Mouse (Mus musculus) forebrain, embryonic 12.5 days (tissue): ENCODE data around the gene Itga7. TPM values are rescaled to one million over a fixed set of nuclear protein-coding genes. Genes with fewer than 3 reads are reported as not detected.

ENCODE experiments used
- ATAC-seq: fragments of 200-750 bp; cut with Nextera tagmentation; 2 replicates; pipeline ENCODE4 v1.8.0; 2017; ENCODE audit warnings: moderate TSS enrichment; ENCODE audit not compliant: low FRiP score
- H3K27ac ChIP-seq: fragments of 300-500 bp; sonication (generic); 2 replicates; pipeline ENCODE4 v1.5.1; 2016; ENCODE audit warnings: mild to moderate bottlenecking
- H3K27me3 ChIP-seq: fragments of 300-500 bp; sonication (generic); 2 replicates; pipeline ENCODE4 v1.6.1; 2016; ENCODE audit warnings: mild to moderate bottlenecking
- H3K36me3 ChIP-seq: fragments of 300-500 bp; sonication (generic); replicated peaks from 2 replicates; pipeline ENCODE4 v1.6.1; 2016; ENCODE audit warnings: mild to moderate bottlenecking
- H3K4me1 ChIP-seq: fragments of 300-500 bp; sonication (generic); 2 replicates; pipeline ENCODE4 v1.6.1; 2016
- H3K4me2 ChIP-seq: fragments of 300-500 bp; sonication (generic); 2 replicates; pipeline ENCODE4 v1.6.1; 2016; ENCODE audit warnings: mild to moderate bottlenecking, moderate library complexity
- H3K4me3 ChIP-seq: fragments of 300-500 bp; sonication (generic); replicated peaks from 2 replicates; pipeline ENCODE4 v1.5.1; 2016; ENCODE audit warnings: mild to moderate bottlenecking
- H3K9ac ChIP-seq: fragments of 300-500 bp; sonication (generic); 2 replicates; pipeline ENCODE4 v1.6.1; 2016; ENCODE audit warnings: mild to moderate bottlenecking
- H3K9me3 ChIP-seq: fragments of 300-500 bp; sonication (generic); 2 replicates; pipeline ENCODE4 v1.6.1; 2016
- WGBS: fragments of 180-500 bp; shearing (Covaris S2); methylation state at CpG from one replicate; pipeline ENCODE4 v1.1.7; 2016; 5-methylcytosine and 5-hydroxymethylcytosine counted together
- polyA plus RNA-seq: library from polyadenylated mRNA; unstranded; fragments of >200 nt; fragmentation: Nextera tagmentation; extraction: Ambion mirVana; gene quantifications from 2 replicates; pipeline ENCODE4 v1.2.1, GENCODE M21; 2016

Gene Itga7
- polyA plus RNA-seq, 1 experiment from 2014 or later = 0.46 TPM

DNA sequence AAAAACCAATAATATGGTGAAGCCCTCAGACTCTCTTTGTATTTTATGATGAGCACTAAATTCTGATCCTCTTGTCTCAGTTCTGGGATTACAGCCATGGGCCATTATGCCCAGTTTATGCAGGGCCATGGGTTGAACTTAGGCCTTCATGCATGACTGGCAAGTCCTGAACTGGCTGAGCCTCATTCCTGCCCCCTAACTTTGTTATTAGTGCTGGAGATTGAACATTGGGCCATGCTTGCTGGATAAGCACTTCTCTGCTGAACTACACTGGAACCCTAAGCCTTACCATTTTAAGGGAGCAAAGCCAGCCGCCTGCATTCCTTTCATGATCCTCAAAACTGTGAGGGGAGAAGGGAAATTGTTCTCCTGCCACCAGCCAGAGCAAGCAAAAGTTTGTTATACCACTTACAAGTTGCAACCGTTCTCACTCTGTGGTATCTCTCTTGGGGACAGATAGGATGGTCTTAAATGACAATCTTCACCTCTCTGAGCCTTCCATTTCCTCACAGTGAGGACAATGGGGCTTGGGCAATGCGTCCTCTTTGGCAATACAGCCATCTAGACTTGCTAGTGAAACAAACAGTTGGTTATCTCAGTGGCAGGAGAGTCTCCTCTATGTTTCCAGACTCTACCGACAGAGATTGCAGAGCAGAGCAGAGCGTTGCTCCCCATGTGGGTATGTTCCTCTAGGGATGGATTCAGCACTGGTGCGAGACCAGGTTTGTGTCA lies 33.7 kb upstream of the Itga7 start:
- 82% methylated on average over 6 of the region's 6 CpGs for WGBS
- Histone ChIP-seq H3K27me3 (peaks cover 19% of the 10 kb centered on the region), H3K4me3 (no peak overlapping the region), H3K4me2 (no peak overlapping the region), H3K27ac (no peak overlapping the region), H3K4me1 (peaks cover 9% of the 10 kb centered on the region; the same call in 1 of the 2 replicates), H3K36me3 (no peaks in the 10 kb centered on the region), H3K9ac (no peak overlapping the region), H3K9me3 (no peaks in the 10 kb centered on the region)
- ATAC-seq = no peak

DNA sequence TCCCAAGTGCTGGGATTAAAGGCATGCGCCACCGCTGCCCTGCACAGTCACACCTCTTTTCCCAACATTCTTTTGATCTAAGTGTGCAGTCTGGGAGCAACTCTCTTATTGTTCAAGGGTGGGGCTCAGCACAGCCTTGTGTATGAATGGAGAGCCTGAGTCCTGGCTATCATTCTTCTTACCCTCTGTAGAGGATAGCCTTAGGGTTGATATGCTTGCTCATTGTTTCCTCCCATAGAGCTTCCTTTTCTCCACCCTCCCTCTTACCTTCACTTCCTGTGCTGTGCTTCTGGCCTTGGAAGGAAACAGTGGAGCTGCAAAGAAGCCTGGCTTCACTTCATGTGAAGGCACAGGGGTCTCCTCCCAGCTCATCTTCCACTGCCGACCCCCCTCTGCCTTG lies 32.9 kb upstream of the Itga7 start, which contains the start of gene Cd63:
Gene Cd63, plus strand, starts transcription at position 292 of the 400 bp plus-strand sequence.
- Histone ChIP-seq H3K4me1 (peaks cover 7% of the 10 kb centered on the region; the same call in 1 of the 2 replicates), H3K36me3 (no peaks in the 10 kb centered on the region), H3K4me3 (no peak within 1 kb of the TSS), H3K4me2 (no peak within 1 kb of the TSS), H3K9ac (no peak within 1 kb of the TSS), H3K27ac (no peak within 1 kb of the TSS), H3K27me3 (peaks cover 18% of the 10 kb centered on the region), H3K9me3 (no peaks in the 10 kb centered on the region)
- ATAC-seq = no peak
- 81% methylated on average over 3 of the region's 3 CpGs for WGBS

DNA sequence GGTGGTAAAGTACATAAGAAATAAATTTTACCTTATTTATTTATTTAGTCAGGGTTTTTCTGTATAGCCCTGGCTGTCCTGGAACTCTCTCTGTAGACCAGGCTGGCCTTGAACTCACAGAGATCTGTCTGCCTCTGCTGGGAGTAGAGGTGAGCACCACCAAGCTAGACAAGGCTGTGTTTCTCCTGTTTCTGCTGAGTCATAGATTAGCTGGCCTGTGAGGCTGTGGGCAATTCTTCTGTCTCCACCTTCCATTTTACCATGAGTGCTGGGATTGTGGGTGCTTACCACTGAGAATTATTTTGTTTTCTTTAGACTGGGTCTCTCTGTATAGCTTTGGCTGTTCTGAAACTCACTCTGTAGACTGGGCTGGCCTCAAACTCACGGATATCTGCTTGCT lies 32.2 kb upstream of the Itga7 start:
- Histone ChIP-seq H3K4me3 (no peak overlapping the region), H3K27me3 (peaks cover 11% of the 10 kb centered on the region), H3K9me3 (no peaks in the 10 kb centered on the region), H3K4me2 (no peak overlapping the region), H3K4me1 (peaks cover under 1% of the 10 kb centered on the region; the same call in 1 of the 2 replicates), H3K27ac (no peak overlapping the region), H3K9ac (no peak overlapping the region), H3K36me3 (no peaks in the 10 kb centered on the region)
- 83% methylated on average over 1 of the region's 1 CpGs for WGBS
- no peak for ATAC-seq

DNA sequence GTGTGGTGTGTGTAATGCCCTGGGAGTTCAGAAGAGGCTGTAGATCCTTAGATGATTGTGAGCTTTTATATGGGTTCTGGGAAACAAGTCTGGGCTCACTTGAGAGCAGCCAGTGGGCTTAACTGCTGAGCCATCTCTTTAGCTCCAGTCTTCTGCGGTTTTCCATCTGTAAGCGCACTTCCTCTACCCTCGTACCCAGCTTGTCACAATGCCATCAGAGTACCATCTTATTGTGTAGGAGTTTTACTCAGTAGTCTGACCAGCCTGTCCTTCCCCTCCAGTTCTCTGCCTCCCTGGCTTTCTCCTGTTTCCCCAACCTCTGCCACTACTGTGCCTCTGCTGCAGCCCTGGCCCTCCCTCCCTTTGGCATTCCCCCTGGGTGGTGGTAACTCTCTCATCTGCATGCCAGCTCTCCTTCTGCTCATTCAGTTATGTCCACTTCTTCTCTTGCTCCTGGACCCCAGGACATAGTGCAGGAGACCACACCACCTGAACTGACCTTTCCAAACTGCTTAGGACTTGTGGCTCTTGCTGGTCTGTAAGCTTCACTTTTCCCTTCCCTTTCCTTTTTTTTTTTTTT lies 31.1 kb upstream of the Itga7 start:
- Histone ChIP-seq H3K27ac (no peak overlapping the region), H3K4me3 (no peak overlapping the region), H3K9me3 (no peaks in the 10 kb centered on the region), H3K36me3 (no peaks in the 10 kb centered on the region), H3K4me2 (no peak overlapping the region), H3K9ac (no peak overlapping the region), H3K27me3 (peaks cover 3% of the 10 kb centered on the region; the same call in 1 of the 2 replicates), H3K4me1 (no peaks in the 10 kb centered on the region)
- WGBS = 76% methylated on average over 3 of the region's 3 CpGs
- no peak for ATAC-seq

DNA sequence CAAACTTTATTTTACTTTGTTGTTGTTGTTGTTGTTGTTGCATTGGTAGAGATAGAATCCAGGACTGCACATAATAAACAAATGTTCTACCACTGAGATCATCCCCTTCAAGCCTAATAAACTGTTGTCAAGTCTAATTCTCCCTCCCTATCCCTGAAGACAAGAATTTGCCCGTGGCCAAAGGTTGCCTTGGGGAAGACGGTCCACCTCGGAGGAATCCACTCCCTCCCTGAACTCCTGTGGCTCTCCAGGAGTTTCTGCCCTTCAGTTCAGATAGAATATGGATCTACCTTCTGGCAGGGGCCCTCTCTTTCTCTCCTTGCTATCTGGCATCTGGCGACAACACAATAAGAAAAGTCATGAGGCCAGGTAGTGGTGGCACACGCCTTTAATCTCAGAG lies 28.8 kb upstream of the Itga7 start:
- no peak overlapping the region for H3K4me2 ChIP-seq
- no peak for ATAC-seq
- H3K4me1 ChIP-seq = peaks cover 10% of the 10 kb centered on the region
- H3K36me3 ChIP-seq = no peaks in the 10 kb centered on the region
- no peaks in the 10 kb centered on the region for H3K9me3 ChIP-seq
- H3K9ac ChIP-seq = no peak overlapping the region
- no peak overlapping the region for H3K27ac ChIP-seq
- 76% methylated on average over 5 of the region's 5 CpGs for WGBS
- no peak overlapping the region for H3K4me3 ChIP-seq
- H3K27me3 ChIP-seq = peaks cover 14% of the 10 kb centered on the region

DNA sequence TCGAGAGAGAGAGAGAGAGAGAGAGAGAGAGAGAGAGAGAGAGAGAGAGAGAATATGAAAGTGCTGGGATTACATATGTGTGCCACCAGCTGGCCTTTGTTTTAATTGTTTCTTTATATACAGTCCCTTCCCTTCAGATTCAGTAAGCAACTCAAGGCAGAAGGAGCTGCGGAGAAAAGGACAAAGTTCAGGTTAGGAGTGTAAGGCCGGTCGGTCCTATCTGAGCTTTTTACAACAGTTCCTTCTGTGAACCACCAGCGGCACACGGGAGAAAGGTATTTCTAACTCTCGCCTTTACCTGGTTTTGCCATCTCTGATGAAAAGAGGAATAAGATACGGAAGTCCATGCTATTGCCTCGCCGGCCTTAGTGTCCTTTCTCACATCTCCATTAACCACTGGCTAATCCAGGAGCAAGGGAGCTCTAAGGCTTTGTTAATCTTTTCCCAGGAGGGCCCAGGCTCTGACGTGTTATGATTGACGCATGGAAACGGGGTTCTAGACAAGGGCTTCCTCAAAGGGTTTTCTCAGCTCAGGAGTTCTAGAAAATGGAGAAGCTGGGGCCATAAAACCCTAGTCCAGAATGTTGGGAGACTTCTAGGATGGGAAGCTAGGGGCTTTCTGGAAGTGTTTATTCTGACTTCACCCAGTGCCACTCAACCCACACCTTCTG lies 24.7 kb upstream of the Itga7 start:
- Histone ChIP-seq H3K4me3 (peak overlapping the region; percentile 81), H3K4me2 (peak overlapping the region; percentile 84), H3K27me3 (peaks cover 14% of the 10 kb centered on the region), H3K27ac (0 out of 2 replicates have a peak overlapping the region, but pooled peaks have one; percentile 5), H3K36me3 (peaks cover 3% of the 10 kb centered on the region), H3K9me3 (no peaks in the 10 kb centered on the region), H3K9ac (peak overlapping the region; percentile 85), H3K4me1 (peaks cover 22% of the 10 kb centered on the region)
- no peak for ATAC-seq
- 62% methylated on average over 13 of the region's 13 CpGs for WGBS

DNA sequence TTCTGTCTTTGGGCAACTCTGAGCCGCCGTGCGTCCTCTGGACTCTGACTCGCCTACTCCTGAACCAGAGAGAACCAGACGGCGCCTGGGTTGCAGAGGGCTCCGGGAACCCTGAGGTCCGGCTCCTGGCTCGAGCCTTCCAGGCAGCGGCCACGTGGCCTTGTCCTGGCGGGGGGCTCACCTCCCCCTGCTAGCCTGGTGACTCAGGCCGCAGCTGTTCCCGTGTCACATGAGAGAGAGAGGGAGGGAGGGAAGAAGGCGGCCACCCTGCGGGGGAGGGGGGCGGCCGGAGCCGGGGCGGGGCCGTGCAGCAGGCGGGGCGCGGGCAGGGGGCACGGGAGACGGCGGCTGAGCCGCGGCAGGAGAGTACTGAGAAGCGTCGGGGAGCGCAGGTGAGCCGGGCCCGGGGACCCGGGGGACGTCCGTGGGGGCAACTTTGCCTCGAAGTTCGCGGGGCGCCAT lies 24.0 kb upstream of the Itga7 start:
- Histone ChIP-seq H3K27me3 (peaks cover 14% of the 10 kb centered on the region), H3K27ac (peak overlapping the region; percentile 42; the same call in 1 of the 2 replicates), H3K4me3 (peak overlapping the region; percentile 81), H3K4me1 (peaks cover 22% of the 10 kb centered on the region), H3K36me3 (peaks cover 3% of the 10 kb centered on the region), H3K9ac (peak overlapping the region; percentile 85), H3K4me2 (peak overlapping the region; percentile 84), H3K9me3 (no peaks in the 10 kb centered on the region)
- ATAC-seq = peak; percentile 73
- WGBS = under 1% methylated on average over 35 of the region's 41 CpGs

DNA sequence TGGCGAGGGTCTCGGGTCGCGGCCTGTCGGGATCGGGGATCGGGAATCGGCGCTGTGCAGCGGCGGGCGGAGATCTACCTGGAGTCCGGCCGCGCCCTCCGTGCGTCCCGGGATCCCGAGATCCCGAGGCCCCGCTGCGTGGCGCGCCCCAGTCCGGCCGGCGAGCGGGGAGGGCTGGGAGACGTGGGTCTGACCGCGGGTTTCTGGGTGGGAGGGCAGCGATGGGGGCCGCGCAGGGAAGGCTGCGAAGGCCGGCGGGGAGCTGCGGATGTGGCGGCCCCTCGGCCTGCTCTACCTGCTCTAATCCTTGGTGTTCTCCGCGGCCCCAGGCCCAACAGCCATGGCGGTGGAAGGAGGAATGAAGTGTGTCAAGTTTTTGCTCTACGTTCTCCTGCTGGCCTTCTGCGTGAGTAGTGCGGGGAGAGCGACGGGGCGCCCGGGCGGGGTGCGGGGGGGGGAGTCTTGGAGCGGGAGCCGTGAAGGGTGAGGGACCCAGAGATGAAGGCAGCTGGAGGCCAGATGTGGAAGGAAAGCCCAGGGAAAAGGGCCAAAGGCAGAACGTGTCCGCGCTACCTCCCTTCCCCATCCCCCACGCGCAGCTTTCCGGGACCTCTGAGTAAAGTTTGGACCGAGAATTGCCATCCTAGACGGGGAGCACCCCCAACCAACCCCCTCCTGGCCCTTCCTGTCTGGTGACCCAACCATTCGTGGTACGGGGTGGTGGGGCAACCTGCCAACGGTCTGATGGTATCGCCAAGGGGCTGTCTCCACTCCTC lies 23.4 kb upstream of the Itga7 start:
- peak overlapping the region; percentile 85 for H3K9ac ChIP-seq
- 4% methylated on average over 57 of the region's 66 CpGs for WGBS
- peaks cover 3% of the 10 kb centered on the region for H3K36me3 ChIP-seq
- H3K27me3 ChIP-seq = peaks cover 14% of the 10 kb centered on the region
- H3K4me3 ChIP-seq = peak overlapping the region; percentile 81
- peak overlapping the region; percentile 42; the same call in 1 of the 2 replicates for H3K27ac ChIP-seq
- peak; percentile 50 for ATAC-seq
- H3K4me1 ChIP-seq = peaks cover 22% of the 10 kb centered on the region
- no peaks in the 10 kb centered on the region for H3K9me3 ChIP-seq
- peak overlapping the region; percentile 84 for H3K4me2 ChIP-seq

DNA sequence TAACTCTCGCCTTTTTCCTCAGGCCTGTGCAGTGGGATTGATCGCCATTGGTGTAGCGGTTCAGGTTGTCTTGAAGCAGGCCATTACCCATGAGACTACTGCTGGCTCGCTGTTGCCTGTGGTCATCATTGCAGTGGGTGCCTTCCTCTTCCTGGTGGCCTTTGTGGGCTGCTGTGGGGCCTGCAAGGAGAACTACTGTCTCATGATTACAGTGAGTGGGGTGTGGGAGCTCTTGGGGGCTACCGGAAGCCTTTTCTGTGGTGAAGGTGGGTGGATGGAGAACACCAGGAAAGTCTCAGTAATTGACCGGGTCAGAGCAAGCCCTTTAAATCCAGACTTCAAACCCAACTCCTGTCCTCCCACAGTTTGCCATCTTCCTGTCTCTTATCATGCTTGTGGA lies 22.2 kb upstream of the Itga7 start:
- H3K36me3 ChIP-seq = peaks cover 3% of the 10 kb centered on the region
- H3K4me1 ChIP-seq = peaks cover 22% of the 10 kb centered on the region
- H3K9me3 ChIP-seq = no peaks in the 10 kb centered on the region
- 0 out of 2 replicates have a peak overlapping the region, but pooled peaks have one; percentile 84 for H3K4me2 ChIP-seq
- H3K9ac ChIP-seq = no peak overlapping the region
- H3K27ac ChIP-seq = no peak overlapping the region
- peaks cover 14% of the 10 kb centered on the region for H3K27me3 ChIP-seq
- 95% methylated on average over 6 of the region's 6 CpGs for WGBS
- no peak overlapping the region for H3K4me3 ChIP-seq
- no peak for ATAC-seq

DNA sequence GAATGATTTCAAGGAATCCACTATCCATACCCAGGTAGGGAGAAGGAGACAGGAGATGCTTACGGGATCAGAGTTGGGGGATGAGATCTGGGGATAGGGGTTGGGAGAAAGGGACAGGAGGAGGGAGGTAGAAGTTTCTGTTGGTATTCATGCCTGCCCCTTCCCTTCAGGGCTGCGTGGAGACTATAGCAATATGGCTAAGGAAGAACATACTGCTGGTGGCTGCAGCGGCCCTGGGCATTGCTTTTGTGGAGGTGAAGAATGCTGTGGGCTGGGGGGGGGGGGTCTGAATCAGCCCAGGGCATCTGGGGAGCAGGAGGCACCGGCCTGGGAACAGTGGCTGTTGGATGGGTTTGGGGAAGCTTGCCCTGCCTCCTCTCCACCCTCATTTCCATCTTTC lies 21.4 kb upstream of the Itga7 start:
- H3K4me1 ChIP-seq = peaks cover 22% of the 10 kb centered on the region
- ATAC-seq = no peak
- peaks cover 14% of the 10 kb centered on the region for H3K27me3 ChIP-seq
- no peak overlapping the region for H3K27ac ChIP-seq
- no peak overlapping the region for H3K4me2 ChIP-seq
- H3K9ac ChIP-seq = no peak overlapping the region
- H3K36me3 ChIP-seq = peaks cover 4% of the 10 kb centered on the region
- H3K9me3 ChIP-seq = no peaks in the 10 kb centered on the region
- no peak overlapping the region for H3K4me3 ChIP-seq
- WGBS = 84% methylated on average over 4 of the region's 4 CpGs

DNA sequence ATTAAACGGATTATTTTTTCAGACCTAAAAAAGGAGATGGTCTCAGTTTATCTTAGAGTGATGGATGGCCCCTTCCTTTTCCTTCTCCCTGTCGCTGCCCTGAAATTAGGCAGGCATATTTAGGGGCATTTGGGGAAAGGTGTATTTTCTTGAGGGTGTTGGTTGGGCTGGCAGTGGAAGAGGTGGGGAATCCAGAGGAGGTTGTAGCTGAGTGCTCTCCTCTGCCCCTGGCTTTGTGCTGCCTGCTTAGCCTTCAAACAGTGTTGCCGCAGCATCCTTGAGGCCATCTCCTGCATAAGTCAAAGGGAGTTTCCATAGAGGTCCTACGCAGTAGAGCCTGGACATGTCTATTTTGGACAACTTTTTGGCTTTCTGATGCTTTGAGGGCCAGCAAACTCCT lies 20.8 kb upstream of the Itga7 start:
- Histone ChIP-seq H3K4me3 (no peak overlapping the region), H3K36me3 (peaks cover 9% of the 10 kb centered on the region), H3K27ac (no peak overlapping the region), H3K9ac (no peak overlapping the region), H3K4me2 (no peak overlapping the region), H3K27me3 (peaks cover 14% of the 10 kb centered on the region), H3K9me3 (no peaks in the 10 kb centered on the region), H3K4me1 (peaks cover 22% of the 10 kb centered on the region)
- no peak for ATAC-seq
- WGBS = 83% methylated on average over 4 of the region's 4 CpGs

DNA sequence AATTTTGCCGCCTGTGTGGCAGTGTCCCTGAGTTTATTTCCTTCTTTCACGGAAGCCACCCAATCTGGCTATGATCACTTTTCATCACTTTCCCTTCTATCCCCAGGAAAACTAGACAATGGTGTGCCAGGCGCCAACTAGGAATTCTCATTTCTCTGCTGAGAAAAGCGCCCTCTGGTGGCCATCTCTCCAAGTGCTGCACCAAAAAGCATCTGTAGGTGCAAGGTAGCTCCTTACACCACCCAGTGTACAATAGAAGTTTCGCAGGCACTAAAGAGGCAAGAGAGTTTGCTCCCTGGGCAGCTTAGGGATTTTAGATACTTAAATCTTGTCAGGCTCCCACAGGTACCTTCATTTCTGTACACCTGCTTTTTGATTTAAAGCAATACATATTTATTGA lies 20.4 kb upstream of the Itga7 start:
- Histone ChIP-seq H3K27ac (no peak overlapping the region), H3K27me3 (peaks cover 11% of the 10 kb centered on the region), H3K4me1 (peaks cover 22% of the 10 kb centered on the region), H3K4me2 (no peak overlapping the region), H3K4me3 (no peak overlapping the region), H3K9me3 (no peaks in the 10 kb centered on the region), H3K36me3 (peaks cover 13% of the 10 kb centered on the region), H3K9ac (no peak overlapping the region)
- ATAC-seq = peak; percentile 53
- WGBS = 6% methylated on average over 5 of the region's 5 CpGs
